Mouse (Mus musculus) heart, adult 2 months (tissue): Measurements from ENCODE around the gene Lmna.

ENCODE experiments used
- CTCF ChIP-seq: fragments of 200-600 bp; IDR thresholded peaks from 2 replicates; pipeline ENCODE4 v1.8.1; 2022; ENCODE audit warnings: antibody characterized with exemption, mild to moderate bottlenecking, moderate library complexity
- EP300 ChIP-seq: fragments of 200-500 bp; IDR thresholded peaks from 2 replicates; pipeline ENCODE4 v1.6.1; 2011; ENCODE audit warnings: low read depth, low read length, control low read depth; ENCODE audit not compliant: insufficient read depth
- POLR2A ChIP-seq: fragments of 200-500 bp; IDR thresholded peaks from 2 replicates; pipeline ENCODE4 v1.6.1; 2011; ENCODE audit warnings: mild to moderate bottlenecking, low read depth, low read length, control low read depth; ENCODE audit not compliant: insufficient read depth

- TF ChIP-seq POLR2A (no peak), EP300 (no peak), CTCF (no peak)
These were observed 4.0 kb downstream of the Lmna start for GRCm38 (mm10) chr3:88505765-88506164.
